Mouse (Mus musculus) E14TG2a.4 (cell line): ENCODE measurements at regions not wholly inside any gene's neighbourhood (a gene's known extent, or its start where the extent isn't known, plus 50 kb on each side); places are given as distances from the start of the nearest gene placed in this dataset.

ENCODE experiments used
- CTCF ChIP-seq: conservative IDR thresholded peaks from 2 replicates; pipeline ENCODE4 v1.5.1; 2014; ENCODE audit warnings: low read length
- POU5F1 ChIP-seq: IDR thresholded peaks from 2 replicates; pipeline ENCODE4 v1.6.1; 2014; ENCODE audit warnings: low read length, borderline replicate concordance

GRCm38 (mm10) chr10:92404697-92405293 lies 317.4 kb downstream of the Nedd1 start:
- TF ChIP-seq CTCF, result no peak
- TF ChIP-seq POU5F1, result no peak
